Mouse (Mus musculus): ENCODE results near the gene Odf3. TPM values are rescaled to one million over a fixed set of nuclear protein-coding genes. Genes with fewer than 3 reads are reported as not detected.
"Not testable (repeated sequence)": the region's sequence is repeated elsewhere in the genome, so short reads cannot be mapped to it uniquely, and the experiment has no call there.

Odf3 gene
- polyA plus RNA-seq, 1 experiment: not detected

DNA sequence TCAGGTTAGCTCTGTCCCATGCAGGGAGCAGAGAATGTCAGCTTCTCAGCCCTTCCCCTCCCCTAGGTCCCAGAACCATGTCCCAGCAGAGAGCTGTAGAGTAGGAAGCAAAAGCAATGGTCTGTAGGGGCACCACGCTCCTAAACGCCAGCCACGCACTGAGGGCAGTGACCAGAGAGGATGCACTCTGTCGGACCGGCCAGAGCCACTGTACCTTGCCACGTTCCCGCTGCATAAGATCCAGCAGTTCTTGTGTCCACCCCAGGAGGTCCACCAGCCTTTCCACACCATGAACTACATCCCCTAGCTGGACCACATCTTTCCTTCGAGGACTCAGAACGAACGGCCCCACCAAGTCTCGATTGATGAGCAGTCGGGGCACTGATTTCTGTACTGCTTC is 17.2 kb downstream of the Odf3 start:
- Histone ChIP-seq H3K4me3 (replicated peaks) (no peak overlapping the region), H3K9me3 (ENCODE audit: control insufficient read depth, low read length) (no peaks in the 10 kb centered on the region), H3K36me3 (ENCODE audit: control insufficient read depth) (peaks cover 94% of the 10 kb centered on the region), H3K27me3 (ENCODE audit: control insufficient read depth) (no peaks in the 10 kb centered on the region), H3K4me1 (ENCODE audit: control insufficient read depth) (no peaks in the 10 kb centered on the region)
- TF ChIP-seq TAL1 (IDR thresholded peaks at IDR 0.05; ENCODE audit: low read length): no peak
- no peak for TF ChIP-seq GATA1 (IDR thresholded peaks at IDR 0.05; ENCODE audit: low read length)

GRCm38 (mm10) chr7:140874224-140874623 is 26.6 kb downstream of the Odf3 start:
- peaks cover 76% of the 10 kb centered on the region for H3K36me3 ChIP-seq (ENCODE audit: control insufficient read depth)
- TF ChIP-seq GATA1 (IDR thresholded peaks at IDR 0.05; ENCODE audit: low read length) (no peak), TAL1 (IDR thresholded peaks at IDR 0.05; ENCODE audit: low read length) (no peak)
- H3K27me3 ChIP-seq (ENCODE audit: control insufficient read depth): no peaks in the 10 kb centered on the region
- H3K4me1 ChIP-seq (ENCODE audit: control insufficient read depth): peaks cover 12% of the 10 kb centered on the region
- H3K9me3 ChIP-seq (ENCODE audit: control insufficient read depth, low read length): no peaks in the 10 kb centered on the region
- H3K4me3 ChIP-seq (replicated peaks): no peak overlapping the region

DNA sequence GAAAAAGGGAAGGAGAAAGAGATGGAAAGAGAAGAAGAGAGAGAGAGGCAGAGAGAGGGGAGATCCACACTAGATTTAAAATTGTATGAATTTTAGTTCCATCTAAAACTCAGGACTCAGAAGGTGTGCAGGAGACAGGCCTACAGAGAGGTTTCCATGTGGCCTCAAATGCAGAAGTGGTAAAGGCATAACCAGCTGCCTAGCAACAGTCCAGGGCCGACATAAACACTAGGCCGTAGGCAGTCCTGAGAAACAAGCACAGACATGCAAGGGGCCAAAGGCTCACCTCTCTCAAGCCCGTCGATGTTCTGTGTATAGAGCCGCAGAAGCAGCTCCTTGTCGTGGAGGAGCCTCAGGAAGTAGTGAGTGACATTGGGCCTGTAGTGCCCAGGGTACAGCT is 29.8 kb downstream of the Odf3 start:
- no peak overlapping the region for H3K4me3 ChIP-seq (replicated peaks)
- peaks cover 36% of the 10 kb centered on the region for H3K4me1 ChIP-seq (ENCODE audit: control insufficient read depth)
- TF ChIP-seq TAL1 (IDR thresholded peaks at IDR 0.05; ENCODE audit: low read length) (no peak), GATA1 (IDR thresholded peaks at IDR 0.05; ENCODE audit: low read length) (no peak)
- H3K27me3 ChIP-seq (ENCODE audit: control insufficient read depth): no peaks in the 10 kb centered on the region
- H3K36me3 ChIP-seq (ENCODE audit: control insufficient read depth): peaks cover 57% of the 10 kb centered on the region
- no peaks in the 10 kb centered on the region for H3K9me3 ChIP-seq (ENCODE audit: control insufficient read depth, low read length)

DNA sequence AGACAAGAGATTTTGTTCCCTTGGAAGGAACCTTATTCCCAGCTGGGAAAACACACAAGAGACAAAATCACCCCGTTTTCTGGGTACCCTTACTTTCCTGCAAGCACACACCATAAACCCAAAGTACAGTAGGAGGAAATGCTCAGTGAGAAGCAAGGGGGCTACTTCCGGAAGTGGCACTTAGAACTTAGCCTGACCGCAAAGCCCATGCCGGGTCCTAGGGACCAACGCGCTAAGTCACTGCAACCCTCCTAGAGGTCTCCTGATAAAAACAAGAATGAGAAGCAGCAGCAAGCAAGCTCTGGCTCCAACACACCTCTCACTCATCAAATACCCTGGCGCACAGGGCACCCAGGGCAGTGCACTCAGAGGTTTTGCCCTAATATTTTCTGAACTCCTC is 31.8 kb downstream of the Odf3 start:
- Histone ChIP-seq H3K9me3 (ENCODE audit: control insufficient read depth, low read length) (no peaks in the 10 kb centered on the region), H3K4me1 (ENCODE audit: control insufficient read depth) (peaks cover 50% of the 10 kb centered on the region), H3K4me3 (replicated peaks) (peak overlapping the region; percentile 29), H3K36me3 (ENCODE audit: control insufficient read depth) (peaks cover 53% of the 10 kb centered on the region), H3K27me3 (ENCODE audit: control insufficient read depth) (no peaks in the 10 kb centered on the region)
- TF ChIP-seq GATA1 (IDR thresholded peaks at IDR 0.05; ENCODE audit: low read length): no peak
- no peak for TF ChIP-seq TAL1 (IDR thresholded peaks at IDR 0.05; ENCODE audit: low read length)

DNA sequence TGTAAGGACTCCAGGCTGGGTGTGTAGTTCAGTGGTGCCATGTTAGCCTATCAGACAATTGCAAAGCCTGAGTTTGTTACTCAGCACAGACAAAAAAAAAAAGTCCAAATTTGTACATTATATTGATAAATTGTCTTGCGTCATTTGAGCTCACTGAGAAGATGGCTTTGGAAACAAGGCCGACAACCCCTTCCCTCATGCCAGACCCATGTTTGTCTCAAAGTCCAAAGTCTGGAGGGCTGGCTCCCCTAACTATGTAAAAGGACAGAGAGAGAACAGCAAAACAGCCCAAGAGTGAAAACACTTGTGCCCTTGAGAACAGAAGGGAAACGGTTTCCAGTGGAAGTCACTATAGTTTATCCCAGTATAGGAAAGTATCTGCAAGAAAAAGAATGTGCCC is 32.8 kb downstream of the Odf3 start:
- H3K4me1 ChIP-seq (ENCODE audit: control insufficient read depth): peaks cover 50% of the 10 kb centered on the region
- no peaks in the 10 kb centered on the region for H3K9me3 ChIP-seq (ENCODE audit: control insufficient read depth, low read length)
- no peaks in the 10 kb centered on the region for H3K27me3 ChIP-seq (ENCODE audit: control insufficient read depth)
- peak overlapping the region; percentile 87 for H3K4me3 ChIP-seq (replicated peaks)
- peaks cover 52% of the 10 kb centered on the region for H3K36me3 ChIP-seq (ENCODE audit: control insufficient read depth)
- TF ChIP-seq TAL1 (IDR thresholded peaks at IDR 0.05; ENCODE audit: low read length) (no peak), GATA1 (IDR thresholded peaks at IDR 0.05; ENCODE audit: low read length) (no peak)

DNA sequence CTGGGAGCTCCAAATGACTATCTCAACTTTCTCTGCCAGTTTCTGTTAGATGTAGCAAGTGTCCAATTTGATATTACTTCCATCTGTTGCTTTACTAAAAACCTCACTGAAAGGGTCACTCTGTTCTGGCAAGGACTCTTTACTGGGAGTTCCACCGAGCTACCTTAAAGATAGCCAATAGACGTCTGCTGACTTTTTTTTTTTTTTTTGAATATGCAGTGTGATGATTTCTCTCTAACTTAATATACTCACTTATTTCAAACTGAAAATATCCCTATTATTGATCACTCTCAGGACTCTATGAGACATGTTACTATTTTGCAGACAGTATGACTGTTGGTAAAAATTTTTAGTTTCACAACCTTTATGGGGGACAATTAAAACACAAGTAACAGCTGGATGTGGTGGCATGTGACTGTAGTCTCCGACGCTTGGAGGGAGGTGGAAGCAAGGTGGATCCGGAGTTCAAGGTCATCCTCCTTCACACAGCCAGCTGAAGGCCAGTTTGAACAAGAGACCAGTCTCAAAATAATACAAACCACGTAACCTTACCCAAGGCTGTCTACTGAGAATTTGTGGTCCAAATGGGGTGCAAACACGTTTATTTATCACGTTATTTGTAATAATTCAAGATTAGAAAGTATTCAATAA is 33.4 kb downstream of the Odf3 start:
- Histone ChIP-seq H3K4me3 (replicated peaks) (peak overlapping the region; percentile 87), H3K4me1 (ENCODE audit: control insufficient read depth) (peaks cover 50% of the 10 kb centered on the region), H3K36me3 (ENCODE audit: control insufficient read depth) (peaks cover 53% of the 10 kb centered on the region), H3K27me3 (ENCODE audit: control insufficient read depth) (no peaks in the 10 kb centered on the region), H3K9me3 (ENCODE audit: control insufficient read depth, low read length) (no peaks in the 10 kb centered on the region)
- TF ChIP-seq GATA1 (IDR thresholded peaks at IDR 0.05; ENCODE audit: low read length): no peak
- TF ChIP-seq TAL1 (IDR thresholded peaks at IDR 0.05; ENCODE audit: low read length): no peak

DNA sequence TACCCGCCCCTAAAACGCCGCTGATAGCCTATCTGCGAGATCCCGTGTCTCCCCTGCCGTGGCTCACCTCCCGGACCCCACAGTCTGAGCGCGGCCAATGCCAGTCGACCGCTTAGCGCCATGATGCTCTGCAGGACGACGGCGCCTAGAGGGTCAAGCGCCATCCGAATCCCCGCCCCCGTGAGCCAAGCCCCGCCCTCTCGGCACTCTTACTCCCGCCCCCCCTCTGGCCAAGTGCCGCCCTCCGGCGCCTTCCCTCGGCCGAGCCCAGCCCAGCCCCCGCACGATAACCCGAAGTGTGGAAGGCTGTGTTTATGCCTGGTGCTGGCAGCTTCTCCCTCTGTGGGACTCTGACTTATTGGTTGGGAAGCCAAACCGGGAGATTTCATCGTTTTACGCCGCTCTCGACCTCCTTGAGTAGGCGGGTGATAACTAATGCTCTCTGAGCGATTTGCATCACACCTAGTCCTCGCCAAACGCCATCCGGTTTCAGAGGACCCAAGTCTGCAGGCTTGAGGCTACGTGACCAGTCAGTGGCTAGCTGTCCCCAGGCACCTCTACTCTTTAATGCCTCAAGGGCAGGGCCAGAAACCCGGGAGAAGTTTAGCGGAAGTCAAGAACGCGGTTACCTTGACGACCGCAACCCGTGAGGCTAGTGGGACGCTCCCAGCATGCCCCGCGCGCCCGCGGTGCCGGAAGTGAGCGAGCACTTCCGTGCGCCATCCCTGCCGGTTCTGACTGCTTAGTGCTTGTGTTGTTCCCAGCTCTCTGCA is 34.3 kb downstream of the Odf3 start, which contains the start of the genes Psmd13 and Sirt3:
Gene Psmd13, plus strand, starts transcription at position 273 of the 773 bp plus-strand sequence.
Gene Sirt3, minus strand, starts transcription at position 614 of the 773 bp plus-strand sequence.
- no peaks in the 10 kb centered on the region for H3K27me3 ChIP-seq (ENCODE audit: control insufficient read depth)
- H3K9me3 ChIP-seq (ENCODE audit: control insufficient read depth, low read length): no peaks in the 10 kb centered on the region
- H3K4me1 ChIP-seq (ENCODE audit: control insufficient read depth): peaks cover 50% of the 10 kb centered on the region
- peak within 1 kb of the TSS; percentile 87 for H3K4me3 ChIP-seq (replicated peaks)
- H3K36me3 ChIP-seq (ENCODE audit: control insufficient read depth): peaks cover 53% of the 10 kb centered on the region
- TF ChIP-seq GATA1 (IDR thresholded peaks at IDR 0.05; ENCODE audit: low read length): no peak
- no peak for TF ChIP-seq TAL1 (IDR thresholded peaks at IDR 0.05; ENCODE audit: low read length)

- H3K36me3 ChIP-seq (ENCODE audit: control insufficient read depth): peaks cover 53% of the 10 kb centered on the region
- H3K4me1 ChIP-seq (ENCODE audit: control insufficient read depth): peaks cover 50% of the 10 kb centered on the region
- TF ChIP-seq GATA1 (IDR thresholded peaks at IDR 0.05; ENCODE audit: low read length): no peak
- TF ChIP-seq TAL1 (IDR thresholded peaks at IDR 0.05; ENCODE audit: low read length): no peak
- H3K27me3 ChIP-seq (ENCODE audit: control insufficient read depth): no peaks in the 10 kb centered on the region
- peak overlapping the region; percentile 87 for H3K4me3 ChIP-seq (replicated peaks)
- H3K9me3 ChIP-seq (ENCODE audit: control insufficient read depth, low read length): no peaks in the 10 kb centered on the region
Observed at GRCm38 (mm10) chr7:140882469-140882803, 34.8 kb downstream of the Odf3 start.

- H3K27me3 ChIP-seq (ENCODE audit: control insufficient read depth); H3K9me3 ChIP-seq (ENCODE audit: control insufficient read depth, low read length); H3K4me3 ChIP-seq (replicated peaks); H3K4me1 ChIP-seq (ENCODE audit: control insufficient read depth): not testable (repeated sequence)
- H3K36me3 ChIP-seq (ENCODE audit: control insufficient read depth): peaks cover 86% of the 10 kb centered on the region
Observed at GRCm38 (mm10) chr7:140890636-140891035, 43.0 kb downstream of the Odf3 start.
